Mouse (Mus musculus): ENCODE measurements around the gene Map3k4.
"Not testable (repeated sequence)": the region's sequence is repeated elsewhere in the genome, so short reads cannot be mapped to it uniquely, and the experiment has no call there.

Map3k4 gene

GRCm38 (mm10) chr17:12304658-12305057 lies 13.9 kb downstream of the Map3k4 start:
- no peak for DNase-seq

- DNase-seq: peak; percentile 70
These were observed 17.5 kb downstream of the Map3k4 start for GRCm38 (mm10) chr17:12300896-12301706.

- no peak for DNase-seq
These were observed 18.4 kb downstream of the Map3k4 start for GRCm38 (mm10) chr17:12300127-12300675.

- DNase-seq: no peak
These were observed 19.2 kb downstream of the Map3k4 start for GRCm38 (mm10) chr17:12299371-12299770.

- peak; percentile 37 for DNase-seq
These were observed 20.6 kb downstream of the Map3k4 start for GRCm38 (mm10) chr17:12297978-12298377.

GRCm38 (mm10) chr17:12297292-12297691 lies 21.3 kb downstream of the Map3k4 start:
- no peak for DNase-seq

GRCm38 (mm10) chr17:12295926-12296325 lies 22.7 kb downstream of the Map3k4 start:
- not testable (repeated sequence) for DNase-seq

- no peak for DNase-seq
These were observed 24.2 kb downstream of the Map3k4 start for GRCm38 (mm10) chr17:12294424-12294823.

- no peak for DNase-seq
These were observed 25.0 kb downstream of the Map3k4 start for GRCm38 (mm10) chr17:12293571-12293970.

- no peak for DNase-seq
These were observed 25.7 kb downstream of the Map3k4 start for GRCm38 (mm10) chr17:12292877-12293276.

- no peak for DNase-seq
These were observed 26.2 kb downstream of the Map3k4 start for GRCm38 (mm10) chr17:12292356-12292755.

- no peak for DNase-seq
These were observed 27.4 kb downstream of the Map3k4 start for GRCm38 (mm10) chr17:12291151-12291550.

- no peak for DNase-seq
These were observed 27.9 kb downstream of the Map3k4 start for GRCm38 (mm10) chr17:12290735-12291134.

- DNase-seq: not testable (repeated sequence)
These were observed 28.8 kb downstream of the Map3k4 start for GRCm38 (mm10) chr17:12289836-12290235.

GRCm38 (mm10) chr17:12288871-12289270 lies 29.7 kb downstream of the Map3k4 start:
- DNase-seq: no peak

GRCm38 (mm10) chr17:12279810-12280209 lies 38.8 kb downstream of the Map3k4 start:
- no peak for DNase-seq

- no peak for DNase-seq
These were observed 40.5 kb downstream of the Map3k4 start for GRCm38 (mm10) chr17:12278073-12278472.

GRCm38 (mm10) chr17:12277297-12277696 lies 41.3 kb downstream of the Map3k4 start:
- no peak for DNase-seq

GRCm38 (mm10) chr17:12276496-12277200 lies 41.9 kb downstream of the Map3k4 start:
- DNase-seq: no peak

GRCm38 (mm10) chr17:12275756-12276155 lies 42.8 kb downstream of the Map3k4 start:
- DNase-seq: no peak

- DNase-seq: no peak
These were observed 45.6 kb downstream of the Map3k4 start for GRCm38 (mm10) chr17:12273032-12273431.

- DNase-seq: no peak
These were observed 46.8 kb downstream of the Map3k4 start for GRCm38 (mm10) chr17:12271805-12272204.

- DNase-seq: no peak
These were observed 50.1 kb downstream of the Map3k4 start for GRCm38 (mm10) chr17:12268538-12268937.

GRCm38 (mm10) chr17:12268091-12268490 lies 50.5 kb downstream of the Map3k4 start:
- DNase-seq: no peak

All from kidney, adult 18-20 months (tissue).